Mouse (Mus musculus): ENCODE measurements around the gene Gpc5. TPM values are rescaled to one million over a fixed set of nuclear protein-coding genes. Genes with fewer than 3 reads are reported as not detected.

The Gpc5 gene
- polyA plus RNA-seq, 1 experiment, result not detected

DNA sequence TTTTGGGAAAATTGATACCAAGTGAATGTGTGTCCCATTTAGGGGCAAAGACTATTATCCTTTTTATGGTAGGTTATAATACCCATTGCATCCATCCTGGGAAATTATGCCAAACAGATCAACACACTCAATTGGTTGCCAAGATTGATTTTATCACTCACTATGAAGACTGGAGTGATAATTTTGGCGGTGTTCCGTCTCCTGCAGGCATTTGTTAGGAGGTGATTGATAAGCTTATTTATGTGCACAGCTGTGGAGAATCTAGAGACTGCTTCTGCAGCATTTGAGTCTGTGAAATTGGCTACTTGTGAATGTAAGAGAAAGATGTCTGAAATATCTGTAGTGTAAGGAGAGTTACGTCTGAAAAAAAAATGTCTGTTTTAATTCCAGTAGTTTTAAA is 340.0 kb downstream of the Gpc5 start:
- H3K4me3 ChIP-seq (replicated peaks), result no peak overlapping the region
- H3K4me1 ChIP-seq (ENCODE audit: control insufficient read depth), result no peaks in the 10 kb centered on the region
- no peaks in the 10 kb centered on the region for H3K27me3 ChIP-seq (ENCODE audit: control insufficient read depth)
- TF ChIP-seq GATA1 (IDR thresholded peaks at IDR 0.05; ENCODE audit: low read length), result no peak
- no peak for TF ChIP-seq TAL1 (IDR thresholded peaks at IDR 0.05; ENCODE audit: low read length)
- H3K9me3 ChIP-seq (ENCODE audit: control insufficient read depth, low read length), result no peaks in the 10 kb centered on the region
- no peaks in the 10 kb centered on the region for H3K36me3 ChIP-seq (ENCODE audit: control insufficient read depth)

DNA sequence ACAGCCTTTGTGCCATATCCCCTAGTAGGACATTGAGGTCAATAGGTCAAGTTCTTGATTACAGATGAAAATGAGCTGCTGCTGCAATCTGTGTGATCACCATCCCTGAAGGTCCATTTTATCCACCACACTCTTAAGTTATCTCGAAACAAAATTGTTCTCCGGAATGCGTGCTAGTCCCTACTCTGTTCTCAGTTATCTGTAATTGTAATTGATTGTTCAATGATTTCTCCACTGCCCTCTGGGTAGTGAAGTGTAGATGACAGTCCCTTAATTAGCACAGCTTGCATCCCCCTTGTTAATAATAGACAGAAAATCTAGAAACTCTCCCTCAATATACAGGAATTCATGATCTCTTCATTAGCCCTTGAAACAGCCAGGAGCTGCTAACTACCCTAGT is 340.4 kb downstream of the Gpc5 start:
- TF ChIP-seq GATA1 (IDR thresholded peaks at IDR 0.05; ENCODE audit: low read length) (no peak), TAL1 (IDR thresholded peaks at IDR 0.05; ENCODE audit: low read length) (no peak)
- Histone ChIP-seq H3K4me3 (replicated peaks) (no peak overlapping the region), H3K9me3 (ENCODE audit: control insufficient read depth, low read length) (no peaks in the 10 kb centered on the region), H3K36me3 (ENCODE audit: control insufficient read depth) (no peaks in the 10 kb centered on the region), H3K4me1 (ENCODE audit: control insufficient read depth) (no peaks in the 10 kb centered on the region), H3K27me3 (ENCODE audit: control insufficient read depth) (no peaks in the 10 kb centered on the region)

DNA sequence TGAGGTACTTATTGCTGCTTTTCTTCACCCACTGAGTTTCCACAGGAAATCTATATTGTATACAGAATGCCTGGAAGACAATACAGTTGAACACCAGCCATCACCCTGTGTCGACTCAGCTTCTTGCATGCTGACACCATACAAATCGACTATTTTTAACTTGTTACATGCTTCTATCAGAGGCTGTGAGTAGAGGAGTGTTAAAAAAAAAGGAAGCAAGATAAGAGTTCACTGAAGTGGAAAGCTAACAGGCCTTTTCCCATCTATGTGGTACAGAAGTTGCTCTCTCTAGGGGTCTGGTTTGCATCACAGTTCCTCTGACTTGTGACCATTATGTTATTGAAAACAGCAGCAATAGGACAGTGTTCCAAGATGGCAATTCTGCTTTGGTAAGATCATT is 344.6 kb downstream of the Gpc5 start:
- H3K27me3 ChIP-seq (ENCODE audit: control insufficient read depth), result no peaks in the 10 kb centered on the region
- H3K36me3 ChIP-seq (ENCODE audit: control insufficient read depth), result no peaks in the 10 kb centered on the region
- H3K9me3 ChIP-seq (ENCODE audit: control insufficient read depth, low read length), result no peaks in the 10 kb centered on the region
- no peak for TF ChIP-seq TAL1 (IDR thresholded peaks at IDR 0.05; ENCODE audit: low read length)
- TF ChIP-seq GATA1 (IDR thresholded peaks at IDR 0.05; ENCODE audit: low read length), result no peak
- no peak overlapping the region for H3K4me3 ChIP-seq (replicated peaks)
- no peaks in the 10 kb centered on the region for H3K4me1 ChIP-seq (ENCODE audit: control insufficient read depth)

DNA sequence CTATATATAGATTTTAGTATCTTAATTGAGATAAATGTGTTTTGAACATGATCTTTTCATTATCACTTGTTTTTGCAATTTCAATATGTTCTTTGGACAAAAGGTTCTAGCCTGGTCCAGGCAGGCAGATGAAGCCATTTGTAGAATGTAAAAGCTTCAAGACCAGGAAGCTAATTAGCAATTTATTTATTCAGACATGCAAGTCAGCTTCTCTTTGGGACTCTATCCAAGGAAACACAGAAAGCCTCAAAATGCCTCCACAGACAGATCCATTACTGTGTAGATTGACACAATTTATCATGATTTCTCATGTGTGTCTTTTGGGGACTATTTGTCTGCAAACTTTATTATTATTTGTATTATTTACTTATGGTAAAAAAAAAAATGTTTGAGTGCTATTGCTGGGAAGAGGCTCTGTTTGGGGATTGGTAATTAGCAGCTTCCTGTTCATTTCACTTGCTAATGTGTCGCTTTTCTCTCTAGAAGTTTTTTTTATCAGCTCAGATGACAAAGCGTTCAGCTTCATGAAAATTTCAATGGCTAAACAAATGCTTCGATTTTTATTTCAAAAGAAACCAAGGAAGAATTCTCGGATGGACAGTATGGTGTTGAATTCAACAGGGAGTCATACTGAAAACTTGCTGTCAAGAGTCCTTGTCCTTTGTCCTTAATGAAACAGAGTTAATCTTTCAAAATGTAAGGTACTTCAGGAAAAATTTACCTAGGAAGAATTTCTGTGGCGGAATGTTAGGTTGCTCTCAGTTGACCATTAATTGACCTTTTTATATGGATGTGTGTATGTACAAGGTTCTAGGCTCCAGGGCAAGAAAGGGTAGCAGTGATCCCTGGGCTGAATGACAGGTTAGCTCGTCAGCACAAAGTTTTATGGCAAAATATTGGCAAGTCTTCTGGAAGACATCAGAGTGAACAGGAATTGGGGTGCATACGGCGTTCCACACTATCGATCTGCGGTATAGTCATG is 353.1 kb downstream of the Gpc5 start:
- H3K9me3 ChIP-seq (ENCODE audit: control insufficient read depth, low read length), result no peaks in the 10 kb centered on the region
- no peak for TF ChIP-seq GATA1 (IDR thresholded peaks at IDR 0.05; ENCODE audit: low read length)
- no peak for TF ChIP-seq TAL1 (IDR thresholded peaks at IDR 0.05; ENCODE audit: low read length)
- no peak overlapping the region for H3K4me3 ChIP-seq (replicated peaks)
- H3K4me1 ChIP-seq (ENCODE audit: control insufficient read depth), result no peaks in the 10 kb centered on the region
- no peaks in the 10 kb centered on the region for H3K36me3 ChIP-seq (ENCODE audit: control insufficient read depth)
- no peaks in the 10 kb centered on the region for H3K27me3 ChIP-seq (ENCODE audit: control insufficient read depth)

DNA sequence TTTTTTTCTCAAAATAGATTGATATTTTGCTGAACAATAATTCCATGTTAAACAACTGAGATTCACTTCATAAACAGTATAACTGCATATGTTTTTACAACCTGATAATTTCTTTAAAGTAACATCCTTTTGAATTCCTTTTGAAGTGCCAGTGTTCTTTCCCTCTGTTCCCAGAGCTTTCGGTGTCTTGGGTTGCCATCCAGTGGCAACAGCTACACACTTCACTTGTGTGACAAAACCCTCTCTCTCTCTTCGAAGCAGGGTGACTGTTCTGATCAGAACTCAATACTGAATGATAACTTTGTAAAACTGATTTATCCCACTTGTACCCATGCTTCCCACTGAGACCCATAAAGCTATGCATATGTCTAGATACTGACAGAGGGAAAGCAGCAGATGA is 358.9 kb downstream of the Gpc5 start:
- Histone ChIP-seq H3K4me1 (ENCODE audit: control insufficient read depth) (no peaks in the 10 kb centered on the region), H3K36me3 (ENCODE audit: control insufficient read depth) (no peaks in the 10 kb centered on the region), H3K9me3 (ENCODE audit: control insufficient read depth, low read length) (no peaks in the 10 kb centered on the region), H3K4me3 (replicated peaks) (no peak overlapping the region), H3K27me3 (ENCODE audit: control insufficient read depth) (no peaks in the 10 kb centered on the region)
- TF ChIP-seq TAL1 (IDR thresholded peaks at IDR 0.05; ENCODE audit: low read length) (no peak), GATA1 (IDR thresholded peaks at IDR 0.05; ENCODE audit: low read length) (no peak)

DNA sequence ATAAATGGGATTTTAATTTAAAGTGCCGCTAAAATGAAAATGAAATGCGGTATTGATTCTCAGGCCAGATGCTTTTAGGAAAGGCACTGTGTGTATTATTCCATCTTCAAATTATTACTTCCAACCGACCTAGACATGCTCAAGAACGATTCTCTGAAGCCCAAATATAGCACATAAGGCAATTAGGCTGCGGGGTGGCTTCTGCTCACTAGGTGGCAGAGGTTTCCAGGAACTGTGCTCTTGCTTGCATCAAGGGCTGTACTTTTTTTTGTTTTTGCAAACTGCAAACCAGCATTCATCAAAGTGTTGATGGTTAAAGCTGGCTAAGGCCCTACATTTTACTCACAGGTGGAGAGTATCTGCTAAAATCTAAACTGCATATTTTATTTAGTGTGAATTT is 375.9 kb downstream of the Gpc5 start:
- Histone ChIP-seq H3K4me3 (replicated peaks) (no peak overlapping the region), H3K4me1 (ENCODE audit: control insufficient read depth) (no peaks in the 10 kb centered on the region), H3K36me3 (ENCODE audit: control insufficient read depth) (no peaks in the 10 kb centered on the region), H3K27me3 (ENCODE audit: control insufficient read depth) (no peaks in the 10 kb centered on the region), H3K9me3 (ENCODE audit: control insufficient read depth, low read length) (no peaks in the 10 kb centered on the region)
- TF ChIP-seq TAL1 (IDR thresholded peaks at IDR 0.05; ENCODE audit: low read length), result no peak
- TF ChIP-seq GATA1 (IDR thresholded peaks at IDR 0.05; ENCODE audit: low read length), result no peak

DNA sequence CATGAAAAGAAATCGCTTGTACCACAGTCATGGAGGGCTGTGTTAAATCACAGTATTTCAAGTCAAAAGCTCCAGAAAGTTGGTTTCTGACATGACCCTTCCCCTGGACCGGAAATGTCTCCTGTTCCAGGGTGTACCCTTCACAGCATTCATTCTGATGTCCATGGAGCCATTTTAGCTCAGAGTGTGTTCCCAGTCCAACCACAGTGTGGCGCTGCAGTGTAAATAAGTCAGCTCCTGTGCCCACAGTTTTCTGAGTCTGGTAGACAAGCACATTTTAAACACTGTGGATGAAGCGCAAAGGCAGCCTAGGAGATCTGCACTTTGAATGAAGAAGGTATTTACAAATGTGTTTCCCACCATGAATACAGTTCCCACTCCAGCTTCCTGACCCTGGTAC is 383.2 kb downstream of the Gpc5 start:
- Histone ChIP-seq H3K9me3 (ENCODE audit: control insufficient read depth, low read length) (no peaks in the 10 kb centered on the region; the same call in 1 of the 2 replicates), H3K36me3 (ENCODE audit: control insufficient read depth) (no peaks in the 10 kb centered on the region), H3K4me1 (ENCODE audit: control insufficient read depth) (no peaks in the 10 kb centered on the region), H3K4me3 (replicated peaks) (no peak overlapping the region), H3K27me3 (ENCODE audit: control insufficient read depth) (no peaks in the 10 kb centered on the region)
- TF ChIP-seq GATA1 (IDR thresholded peaks at IDR 0.05; ENCODE audit: low read length) (no peak), TAL1 (IDR thresholded peaks at IDR 0.05; ENCODE audit: low read length) (no peak)

DNA sequence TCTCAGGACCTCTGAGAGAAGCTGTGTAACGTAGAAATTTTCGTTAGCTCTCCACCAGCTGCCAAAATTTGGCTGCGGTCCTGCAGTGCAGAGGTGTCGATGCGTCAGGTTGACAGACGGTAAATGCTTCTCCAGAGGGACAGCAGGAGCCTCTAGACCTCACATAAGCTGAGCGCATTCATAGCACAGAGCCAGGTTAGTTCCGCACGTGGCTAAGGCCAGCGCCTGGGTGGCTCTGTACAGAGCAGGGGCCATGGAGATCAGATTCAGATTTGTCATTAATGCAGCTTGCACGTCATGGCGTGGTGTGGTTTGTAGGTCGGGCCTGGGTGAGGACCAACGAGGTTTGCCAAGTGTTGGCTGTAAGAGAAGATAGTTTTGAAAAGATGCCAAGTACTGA is 385.3 kb downstream of the Gpc5 start:
- H3K4me1 ChIP-seq (ENCODE audit: control insufficient read depth), result no peaks in the 10 kb centered on the region
- H3K36me3 ChIP-seq (ENCODE audit: control insufficient read depth), result no peaks in the 10 kb centered on the region
- H3K27me3 ChIP-seq (ENCODE audit: control insufficient read depth), result no peaks in the 10 kb centered on the region
- no peaks in the 10 kb centered on the region; the same call in 1 of the 2 replicates for H3K9me3 ChIP-seq (ENCODE audit: control insufficient read depth, low read length)
- H3K4me3 ChIP-seq (replicated peaks), result no peak overlapping the region
- no peak for TF ChIP-seq GATA1 (IDR thresholded peaks at IDR 0.05; ENCODE audit: low read length)
- TF ChIP-seq TAL1 (IDR thresholded peaks at IDR 0.05; ENCODE audit: low read length), result no peak

DNA sequence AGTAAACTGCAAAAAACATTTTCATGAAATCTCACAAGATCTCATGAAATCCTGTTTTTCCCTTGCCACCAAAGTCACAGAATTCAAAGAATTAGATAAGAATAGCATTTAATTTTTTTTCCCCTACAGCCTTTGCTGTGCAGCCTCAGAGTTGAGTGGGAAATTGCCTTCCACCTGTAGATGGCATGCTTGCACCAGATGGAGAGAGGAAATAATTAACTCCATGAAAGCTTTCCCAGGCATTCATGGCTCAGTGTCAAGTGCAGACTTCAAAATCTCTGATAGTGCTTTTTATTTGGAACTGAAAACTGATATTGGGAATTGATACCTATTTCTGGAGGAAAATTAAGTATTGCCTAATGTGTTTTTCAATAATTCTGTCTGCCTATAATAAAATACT is 393.1 kb downstream of the Gpc5 start:
- Histone ChIP-seq H3K4me1 (ENCODE audit: control insufficient read depth) (no peaks in the 10 kb centered on the region), H3K9me3 (ENCODE audit: control insufficient read depth, low read length) (no peaks in the 10 kb centered on the region), H3K4me3 (replicated peaks) (no peak overlapping the region), H3K27me3 (ENCODE audit: control insufficient read depth) (no peaks in the 10 kb centered on the region), H3K36me3 (ENCODE audit: control insufficient read depth) (no peaks in the 10 kb centered on the region)
- TF ChIP-seq GATA1 (IDR thresholded peaks at IDR 0.05; ENCODE audit: low read length), result no peak
- TF ChIP-seq TAL1 (IDR thresholded peaks at IDR 0.05; ENCODE audit: low read length), result no peak
